Mouse (Mus musculus) kidney, postnatal 14 days (tissue): Measurements from ENCODE around the gene Gm4450.
"Not testable (repeated sequence)": the region's sequence is repeated elsewhere in the genome, so short reads cannot be mapped to it uniquely, and the experiment has no call there.

Source experiments
- DNase-seq: peaks from one replicate; pipeline ENCODE4 v3.0.0; 2022; ENCODE audit warnings: mixed read lengths

Gene Gm4450

DNA sequence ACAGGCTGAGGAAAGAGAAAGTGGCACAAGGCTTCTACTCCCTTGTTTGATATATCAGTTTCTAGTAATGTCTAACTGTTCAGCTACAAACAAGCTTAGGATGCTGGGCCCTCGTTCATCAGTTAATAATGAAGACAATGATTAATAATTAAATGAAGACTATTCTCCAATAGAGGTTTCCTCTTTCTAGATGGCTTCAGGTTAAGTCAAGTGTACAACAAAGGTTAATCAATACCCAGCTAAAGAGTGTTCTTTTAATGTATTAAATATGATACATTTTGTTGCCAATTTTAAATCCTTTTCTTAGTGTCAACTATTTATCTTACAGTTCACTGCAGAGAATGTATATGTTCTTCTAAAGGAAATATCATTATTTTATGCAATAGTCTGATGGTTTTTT is at the start of gene Gm4450:
TSS of gene Gm4450 (minus strand) at position 101 of the 400 bp plus-strand sequence.
- not testable (repeated sequence) for DNase-seq

- DNase-seq = not testable (repeated sequence)
Observed at GRCm38 (mm10) chr3:98497401-98497800, 40.5 kb upstream of the Gm4450 start.

- not testable (repeated sequence) for DNase-seq
Observed at GRCm38 (mm10) chr3:98496762-98497161, 39.8 kb upstream of the Gm4450 start.

- not testable (repeated sequence) for DNase-seq
Observed at GRCm38 (mm10) chr3:98495055-98495454, 38.1 kb upstream of the Gm4450 start.

GRCm38 (mm10) chr3:98494184-98494583 is 37.3 kb upstream of the Gm4450 start:
- not testable (repeated sequence) for DNase-seq

- DNase-seq = not testable (repeated sequence)
Observed at GRCm38 (mm10) chr3:98471499-98471898, 14.6 kb upstream of the Gm4450 start.

- DNase-seq = not testable (repeated sequence)
Observed at GRCm38 (mm10) chr3:98471057-98471456, 14.1 kb upstream of the Gm4450 start.

GRCm38 (mm10) chr3:98469323-98469722 is 12.4 kb upstream of the Gm4450 start:
- not testable (repeated sequence) for DNase-seq

DNA sequence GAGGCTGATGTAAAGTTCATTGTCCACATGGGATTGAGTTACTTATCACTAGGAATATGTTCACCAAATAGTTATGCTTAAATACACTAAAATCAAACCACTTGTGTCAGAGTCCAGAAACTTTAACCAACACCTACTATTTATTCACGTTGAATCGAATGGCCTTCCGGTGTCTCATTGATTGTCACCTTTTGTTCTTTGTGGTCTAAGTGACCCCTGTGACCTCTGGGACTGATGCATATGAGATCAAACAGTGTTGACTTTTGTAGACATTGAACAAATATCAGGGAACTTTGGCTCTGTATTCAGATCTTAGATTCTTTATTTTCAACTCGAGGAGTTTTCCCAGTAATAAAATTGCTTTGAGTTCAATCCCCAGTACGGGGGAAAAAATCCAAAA is 3.1 kb downstream of the Gm4450 start:
- DNase-seq = not testable (repeated sequence)

- DNase-seq = not testable (repeated sequence)
Observed at GRCm38 (mm10) chr3:98443924-98444323, 13.0 kb downstream of the Gm4450 start.

GRCm38 (mm10) chr3:98443149-98443779 is 13.7 kb downstream of the Gm4450 start:
- peak; percentile 39 for DNase-seq

DNA sequence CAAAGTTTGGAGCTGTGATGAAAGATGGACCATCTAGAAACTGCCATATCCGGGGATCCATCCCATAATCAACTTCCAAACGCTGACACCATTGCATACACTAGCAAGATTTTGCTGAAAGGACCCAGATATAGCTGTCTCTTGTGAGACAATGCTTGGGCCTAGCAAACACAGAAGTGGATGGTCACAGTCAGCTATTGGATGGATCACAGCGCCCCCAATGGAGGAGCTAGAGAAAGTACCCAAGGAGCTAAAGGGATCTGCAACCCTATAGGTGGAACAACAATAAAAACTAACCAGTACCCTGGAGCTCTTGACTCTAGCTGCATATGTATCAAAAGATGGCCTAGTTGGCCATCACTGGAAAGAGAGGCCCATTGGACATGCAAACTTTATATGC is 14.7 kb downstream of the Gm4450 start:
- DNase-seq = not testable (repeated sequence)

DNA sequence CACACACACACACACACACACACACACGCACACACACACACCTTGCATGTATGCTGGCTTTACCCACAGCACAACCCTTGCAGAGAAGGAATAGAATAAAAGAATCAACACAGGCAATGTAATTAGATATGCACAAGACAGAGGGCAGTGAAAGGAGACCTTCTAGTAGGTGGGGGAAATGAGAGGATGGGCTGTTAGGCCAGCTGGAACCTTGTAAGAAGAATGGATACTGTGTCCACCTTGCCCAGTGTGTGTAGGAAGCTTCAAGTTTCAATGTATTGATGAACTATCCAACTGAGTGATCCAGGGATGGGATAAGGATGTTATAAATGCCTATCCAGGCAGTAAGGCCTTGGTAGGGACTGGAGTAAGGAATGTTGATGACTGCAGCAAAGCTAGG is 21.9 kb downstream of the Gm4450 start:
- no peak for DNase-seq

DNA sequence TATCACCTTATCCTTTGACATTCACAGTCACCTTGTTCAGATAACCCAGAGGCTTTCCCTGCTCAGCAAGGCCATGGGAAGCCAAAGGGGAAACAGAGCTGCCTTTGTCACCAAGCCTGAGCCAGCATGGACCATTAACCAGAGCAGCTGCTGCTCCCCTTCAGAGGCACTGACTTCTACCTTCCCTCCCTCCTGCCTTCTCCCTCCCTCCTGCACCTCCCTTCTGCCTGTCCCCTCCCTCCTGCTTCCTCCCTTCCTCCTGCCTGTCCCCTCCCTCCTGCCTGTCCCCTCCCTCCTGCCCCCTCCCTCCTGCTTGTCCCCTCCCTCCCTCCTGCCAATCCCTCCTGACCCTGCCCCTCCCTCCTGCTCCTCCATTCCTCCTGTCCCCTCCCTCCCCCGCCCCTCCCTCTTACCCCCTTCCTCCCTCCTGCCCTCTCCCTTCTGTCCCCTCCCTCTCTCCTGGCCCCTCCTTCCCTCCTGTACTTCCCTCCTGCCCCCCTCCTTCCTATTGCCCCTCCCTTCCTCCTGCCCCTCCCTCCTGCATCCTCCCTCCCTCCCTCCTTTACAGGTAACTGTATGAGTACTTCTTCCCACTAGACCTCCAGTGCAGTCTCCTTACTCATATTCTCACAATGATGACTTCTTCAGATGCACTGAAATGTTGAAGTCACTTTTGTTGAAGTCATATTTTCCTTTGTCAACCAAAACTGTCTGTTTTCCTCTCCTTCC is 22.7 kb downstream of the Gm4450 start:
- peak; percentile 2 for DNase-seq

- DNase-seq = peak; percentile 1
Observed at GRCm38 (mm10) chr3:98428928-98429525, 27.9 kb downstream of the Gm4450 start.

DNA sequence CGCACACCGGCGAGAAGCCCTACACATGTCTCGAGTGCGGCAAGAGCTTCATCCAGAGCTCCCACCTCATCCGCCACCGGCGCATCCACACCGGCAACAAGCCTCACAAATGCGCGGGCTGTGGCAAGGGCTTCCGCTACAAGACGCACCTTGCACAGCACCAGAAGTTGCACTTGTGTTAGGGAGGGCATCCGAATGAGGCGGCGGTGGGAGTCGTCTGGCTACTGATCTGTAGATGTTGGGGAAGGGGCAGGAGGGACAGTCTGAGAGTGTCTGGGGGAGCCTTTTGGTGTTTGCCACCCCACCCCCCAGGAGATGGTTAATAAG is 28.5 kb downstream of the Gm4450 start:
- DNase-seq = no peak

- peak; percentile 87 for DNase-seq
Observed at GRCm38 (mm10) chr3:98427600-98428448, 29.1 kb downstream of the Gm4450 start.

GRCm38 (mm10) chr3:98427260-98427599 is 29.7 kb downstream of the Gm4450 start:
- no peak for DNase-seq

DNA sequence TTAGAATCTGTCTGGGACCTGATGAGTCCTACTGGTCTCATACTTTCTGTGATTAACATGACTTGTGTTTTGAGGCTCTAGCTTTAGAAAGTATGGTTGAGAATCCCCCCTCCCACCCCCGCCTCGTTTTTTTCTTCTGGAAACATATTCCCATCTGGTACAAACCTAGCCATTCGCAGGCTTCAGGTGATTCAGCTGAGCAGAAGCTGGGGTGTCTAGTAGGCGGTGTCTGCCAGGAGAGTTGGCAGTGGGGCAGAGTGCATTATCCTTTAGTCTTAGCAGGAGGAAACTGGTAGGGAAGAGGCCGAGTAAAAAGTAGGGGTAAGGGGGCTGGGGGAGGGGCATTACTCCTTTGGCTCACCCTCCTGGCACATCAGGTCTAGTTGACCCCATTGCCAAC is 30.2 kb downstream of the Gm4450 start:
- DNase-seq = no peak

DNA sequence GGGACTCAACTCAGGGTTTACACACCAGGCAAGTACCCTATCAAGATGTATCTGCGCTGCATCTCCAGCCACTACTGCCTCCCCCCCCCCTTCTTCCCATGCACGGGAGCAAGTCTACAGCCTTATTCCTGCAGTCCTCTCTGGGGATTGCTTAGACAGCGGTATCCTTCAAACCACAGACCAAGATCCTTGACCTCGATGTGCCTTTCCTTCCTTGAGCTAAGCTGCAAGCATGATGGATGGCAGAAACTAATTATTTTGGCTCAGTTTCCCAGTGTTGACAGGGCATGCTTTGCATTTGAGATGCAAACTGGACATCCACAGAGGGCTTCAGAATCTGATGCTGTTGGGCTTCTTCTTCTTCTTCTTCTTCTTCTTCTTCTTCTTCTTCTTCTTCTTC is 34.0 kb downstream of the Gm4450 start:
- DNase-seq = peak; percentile 44

DNA sequence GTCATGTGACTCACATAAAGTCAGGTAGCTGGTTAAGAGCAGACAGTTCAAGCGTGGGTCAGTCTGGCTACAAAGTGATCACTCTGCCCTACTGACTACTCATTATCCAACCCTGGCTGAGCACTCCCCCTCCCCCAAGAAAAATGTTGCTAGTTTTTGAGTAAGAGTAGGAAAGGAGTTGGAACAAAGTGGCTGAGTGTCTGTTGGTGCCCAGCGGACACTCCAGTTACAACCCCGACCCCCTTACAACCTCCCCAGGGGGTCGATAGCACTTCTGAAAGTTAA is 37.2 kb downstream of the Gm4450 start:
- peak; percentile 73 for DNase-seq

- peak; percentile 41 for DNase-seq
Observed at GRCm38 (mm10) chr3:98418991-98419785, 37.7 kb downstream of the Gm4450 start.

DNA sequence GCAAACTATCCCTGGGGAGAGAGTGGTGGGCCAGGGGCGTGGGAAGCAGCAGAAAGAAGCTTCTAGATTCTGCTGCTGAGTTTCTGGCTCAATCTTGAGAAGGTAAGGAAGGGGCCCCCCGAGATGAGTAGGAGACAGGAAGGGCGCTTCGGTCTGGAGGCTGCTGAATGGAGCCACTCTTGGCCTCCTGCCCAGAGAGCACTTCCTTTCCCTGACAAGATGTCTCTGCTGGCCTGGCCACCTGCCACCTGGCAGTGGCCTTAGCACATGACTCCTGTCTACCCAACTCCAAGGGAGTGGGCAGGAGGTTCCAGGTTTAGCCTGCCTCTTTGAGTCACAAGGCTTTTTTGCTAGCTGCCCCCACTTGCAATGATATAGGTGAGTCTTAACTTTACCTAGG is 39.6 kb downstream of the Gm4450 start:
- peak; percentile 96 for DNase-seq
